Mouse (Mus musculus) urinary bladder, postnatal 36 days (tissue): ENCODE data around the gene Pifo.

ENCODE experiments used
- DNase-seq, 2 experiments: peaks; one replicate each; pipeline ENCODE4 v3.0.0; 2022; ENCODE audit warnings: low spot score in 2 of 2, mixed read lengths in 1 of 2

Gene Pifo

DNA sequence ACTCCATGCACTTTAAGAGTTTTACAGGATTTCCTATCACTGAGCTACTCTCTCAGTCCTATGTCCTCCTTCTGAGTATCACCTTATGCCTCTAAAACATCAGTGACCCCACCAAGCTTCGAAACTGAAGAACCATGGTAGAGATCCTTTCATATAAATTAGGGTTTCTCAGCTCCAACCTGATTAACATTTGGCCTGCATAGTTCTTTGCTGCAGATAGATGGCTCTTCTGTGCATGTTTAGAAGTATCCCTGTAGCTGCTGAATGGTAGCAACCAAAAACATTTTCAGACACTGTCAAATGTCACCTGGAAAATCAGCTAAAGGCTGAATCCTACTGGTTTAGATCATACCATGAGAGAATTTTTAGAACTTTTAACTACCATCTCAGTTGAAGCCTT, 57.2 kb downstream of the Pifo start:
- no peak for DNase-seq

DNA sequence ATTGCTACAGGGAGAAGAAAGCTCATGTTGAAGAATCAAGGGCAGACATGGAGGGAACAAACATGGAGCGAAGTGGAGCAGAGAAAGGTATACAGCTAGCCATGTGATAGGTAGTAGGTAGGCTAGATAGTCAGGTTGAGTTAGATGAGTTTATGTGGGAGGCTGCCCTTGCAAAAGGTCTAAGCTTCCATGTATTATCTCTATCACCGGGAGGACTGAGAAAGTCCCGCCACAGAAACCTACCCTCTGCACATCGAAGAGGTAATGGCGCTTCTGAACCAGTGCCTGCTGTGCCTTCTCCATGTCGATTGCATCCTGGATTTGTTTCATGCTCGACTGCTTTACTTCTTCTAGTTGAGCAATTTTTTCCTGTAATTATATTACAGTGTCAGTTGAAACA, 63.1 kb downstream of the Pifo start:
- no peak for DNase-seq
